Mouse (Mus musculus): ENCODE data around the gene Hivep2. TPM values are rescaled to one million over a fixed set of nuclear protein-coding genes. Genes with fewer than 3 reads are reported as not detected.
A peak's percentile ranks its signal among the peaks of the same experiment; 100 is the strongest.

Hivep2 gene
- total RNA-seq, 2 experiments from 2014 or later: 181 to 200 TPM

DNA sequence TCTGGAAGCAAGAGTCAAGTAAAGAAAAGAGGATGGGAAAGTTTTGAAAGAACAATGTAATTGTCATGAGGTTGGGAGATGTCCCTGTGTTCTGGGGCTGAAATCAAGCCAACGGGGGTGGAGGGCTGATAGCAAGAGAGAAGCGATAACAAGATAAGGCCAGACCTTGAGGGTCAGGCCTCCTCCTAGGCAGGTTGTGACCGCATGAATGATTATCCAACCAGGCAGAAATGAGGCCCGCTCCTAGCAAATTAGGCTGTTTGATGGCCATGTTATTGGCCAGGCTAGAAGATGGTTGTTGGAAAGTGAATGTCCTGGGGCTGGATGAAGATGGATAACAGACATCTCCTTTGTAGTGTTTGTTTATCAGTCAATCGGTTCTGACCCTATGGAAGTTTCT, 5.4 kb downstream of the Hivep2 start:
- no peak for DNase-seq (ENCODE audit: low spot score in 2 of 2)

DNA sequence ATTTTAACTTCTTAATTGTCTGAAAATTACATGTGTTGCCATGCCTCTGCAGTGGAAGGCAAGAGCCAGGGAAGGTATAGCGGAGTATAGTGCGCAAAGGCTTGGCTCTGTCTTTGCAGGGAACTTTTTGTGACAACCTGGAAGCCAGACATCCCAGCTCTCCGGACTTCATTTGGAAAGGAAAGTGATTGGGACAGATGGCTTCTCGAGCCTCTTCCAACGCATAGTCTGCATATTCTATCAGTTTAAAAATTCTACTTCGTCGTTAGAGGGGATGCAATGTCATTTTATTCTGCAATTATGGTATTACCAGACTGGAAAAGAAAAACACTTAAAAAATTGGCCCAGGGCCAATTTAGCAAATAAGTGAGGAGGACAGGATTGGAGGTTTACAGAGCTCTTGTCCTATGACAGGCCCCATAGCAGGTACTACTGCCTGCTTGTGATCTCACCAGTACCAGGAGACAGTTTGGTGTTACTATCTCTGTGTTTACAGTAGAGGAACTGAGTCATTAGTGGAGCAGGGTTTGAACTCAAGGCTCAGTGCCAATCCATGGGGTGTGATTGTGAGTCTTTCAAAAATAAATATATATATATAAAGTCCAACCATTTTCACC, 7.8 kb downstream of the Hivep2 start:
- DNase-seq (ENCODE audit: low spot score in 2 of 2): peak; percentile 39 to 74

DNA sequence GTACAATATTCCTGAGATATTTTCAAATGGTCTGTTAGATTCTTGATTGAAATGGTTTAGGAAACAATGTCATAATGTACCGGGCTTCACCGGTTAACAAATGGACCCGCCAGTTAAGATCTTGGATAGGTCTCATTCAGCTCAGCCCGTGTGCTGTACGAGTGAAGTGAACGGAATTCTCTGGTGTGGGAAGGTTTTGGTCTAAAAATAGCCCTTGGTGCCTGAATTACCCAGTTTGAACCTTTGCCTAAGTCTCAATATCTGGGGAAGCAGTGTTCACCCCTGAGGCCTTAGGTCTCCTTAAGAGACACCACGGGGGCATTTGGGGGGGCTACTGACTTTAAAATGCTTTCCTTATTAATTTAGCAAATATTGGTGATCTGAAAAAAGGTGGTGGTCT, 8.6 kb downstream of the Hivep2 start:
- no peak for DNase-seq (ENCODE audit: low spot score in 2 of 2)

DNA sequence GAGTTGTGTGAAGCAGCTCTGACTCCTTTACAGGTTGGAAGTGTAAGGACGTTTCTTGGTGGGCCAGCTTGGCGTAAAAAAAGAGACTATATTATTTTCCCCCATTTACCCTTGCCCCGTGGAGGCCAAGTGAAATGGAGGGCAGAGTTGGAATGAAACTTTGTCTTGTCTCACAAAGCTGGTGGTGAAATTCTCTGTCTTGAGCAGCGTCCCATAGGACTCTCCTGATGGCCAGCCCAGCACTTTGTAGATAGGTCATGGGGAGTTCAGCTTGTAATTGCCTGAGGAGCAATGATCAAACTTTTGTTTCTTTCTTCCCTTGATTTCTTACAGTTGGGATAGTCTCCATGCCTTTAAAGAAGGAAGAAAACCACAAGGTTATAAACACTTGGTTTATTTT, 10.0 kb downstream of the Hivep2 start:
- DNase-seq (ENCODE audit: low spot score in 2 of 2): no peak

DNA sequence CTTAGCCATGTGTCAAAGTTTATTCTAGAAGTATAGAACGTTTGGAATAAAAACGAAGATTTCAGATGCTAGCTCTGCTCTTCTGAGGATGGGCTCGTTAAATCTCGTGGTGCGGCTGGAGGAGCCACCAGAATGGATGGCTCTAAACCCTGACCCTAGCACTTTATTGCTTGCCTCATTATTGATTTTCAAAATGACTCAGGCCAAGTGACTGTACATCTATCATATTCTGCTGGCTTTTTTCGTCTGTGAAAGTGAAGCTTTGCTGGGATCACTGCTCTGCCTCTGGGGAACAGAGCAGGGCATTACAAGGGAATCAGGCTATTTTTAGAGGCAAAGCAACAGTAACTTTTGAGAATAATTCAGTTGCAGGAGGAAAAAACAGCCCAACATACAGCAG, 10.4 kb downstream of the Hivep2 start:
- no peak for DNase-seq (ENCODE audit: low spot score in 2 of 2)

DNA sequence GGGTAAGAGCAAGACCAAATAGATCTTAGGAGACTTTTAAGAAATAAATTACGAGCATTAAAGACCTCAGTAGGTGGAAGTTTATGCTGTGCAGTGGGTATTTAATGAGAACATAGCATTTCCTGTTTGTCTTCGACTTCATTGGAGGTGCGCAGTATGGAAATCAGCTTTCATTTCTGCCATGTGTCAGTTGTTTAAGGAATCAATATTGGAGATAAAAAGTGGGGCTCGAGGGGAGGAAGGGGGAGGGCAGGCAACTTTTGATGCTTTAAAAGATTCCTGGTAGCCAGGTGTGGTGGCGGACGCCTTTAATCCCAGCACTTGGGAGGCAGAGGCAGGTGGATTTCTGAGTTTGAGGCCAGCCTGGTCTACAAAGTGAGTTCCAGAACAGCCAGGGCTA, 16.4 kb downstream of the Hivep2 start:
- DNase-seq (ENCODE audit: low spot score in 2 of 2): no peak

DNA sequence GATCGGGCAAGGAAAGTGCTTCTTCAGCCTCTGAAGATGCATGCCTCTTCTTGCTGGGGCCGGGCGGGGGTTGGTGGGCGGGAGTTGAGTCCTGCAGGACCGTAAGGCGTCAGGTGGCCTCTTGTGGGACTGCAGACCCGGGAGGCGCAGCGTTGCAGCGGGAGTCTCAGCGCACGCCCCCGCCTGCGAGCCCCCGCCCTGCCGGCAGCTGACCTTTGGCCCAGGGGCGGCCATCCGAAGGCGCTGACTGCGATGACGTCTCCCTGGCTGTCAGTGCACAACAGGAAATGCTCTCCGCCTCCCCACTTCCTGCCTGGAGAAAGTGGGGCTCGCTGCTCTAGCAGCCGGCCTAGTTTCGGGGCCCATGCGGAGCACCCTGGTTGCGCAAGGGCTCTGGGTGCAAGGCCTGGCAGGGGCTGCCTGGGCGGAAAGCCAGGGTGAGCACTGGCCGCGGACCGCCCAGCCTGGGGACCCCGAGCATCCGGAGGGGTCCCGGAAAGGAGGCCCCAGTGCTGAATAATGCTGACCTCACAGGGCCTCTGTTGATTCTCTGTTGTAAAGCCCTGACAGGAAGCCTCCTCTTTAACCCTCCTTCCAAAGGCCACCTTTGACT, 17.0 kb downstream of the Hivep2 start:
- DNase-seq (ENCODE audit: low spot score in 2 of 2): peak; percentile 64 to 67

DNA sequence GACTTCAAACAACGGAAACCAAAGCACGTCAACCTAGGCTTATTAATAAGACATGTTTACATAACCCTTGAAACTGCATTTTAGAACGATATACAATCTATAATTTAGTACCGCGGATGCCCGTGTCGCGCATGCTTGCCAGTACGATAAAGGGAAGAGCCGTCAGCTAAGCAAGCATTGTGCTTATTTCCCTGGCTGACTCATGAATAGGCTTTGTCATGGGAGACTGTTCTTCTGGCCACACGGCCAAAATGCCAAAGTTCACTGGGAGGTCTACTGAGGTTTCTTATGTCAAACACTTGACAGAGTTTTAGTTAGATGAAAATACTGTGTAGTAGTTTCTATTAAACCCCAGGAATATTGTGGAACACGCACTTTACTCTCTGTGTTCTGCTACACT, 17.8 kb downstream of the Hivep2 start:
- no peak for DNase-seq (ENCODE audit: low spot score in 2 of 2)

DNA sequence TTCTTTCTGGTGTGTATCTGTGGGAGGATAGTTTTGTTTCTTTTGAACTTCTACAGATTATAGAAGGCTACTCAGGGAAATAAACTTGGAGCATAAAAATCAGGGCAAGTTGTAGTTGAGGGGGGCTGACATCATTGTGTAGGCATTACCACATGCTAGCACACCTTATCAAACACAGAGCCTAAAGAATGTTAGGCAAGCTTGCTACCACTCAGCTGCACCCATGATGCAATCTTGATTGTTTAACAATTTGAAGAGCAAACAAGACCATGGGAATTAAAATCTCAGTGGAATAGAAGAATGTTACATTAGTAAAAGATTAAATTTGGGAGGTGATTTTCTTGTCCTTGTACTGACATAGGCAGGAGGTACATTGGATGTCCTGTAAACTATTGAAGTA, 18.4 kb downstream of the Hivep2 start:
- DNase-seq (ENCODE audit: low spot score in 2 of 2): no peak

DNA sequence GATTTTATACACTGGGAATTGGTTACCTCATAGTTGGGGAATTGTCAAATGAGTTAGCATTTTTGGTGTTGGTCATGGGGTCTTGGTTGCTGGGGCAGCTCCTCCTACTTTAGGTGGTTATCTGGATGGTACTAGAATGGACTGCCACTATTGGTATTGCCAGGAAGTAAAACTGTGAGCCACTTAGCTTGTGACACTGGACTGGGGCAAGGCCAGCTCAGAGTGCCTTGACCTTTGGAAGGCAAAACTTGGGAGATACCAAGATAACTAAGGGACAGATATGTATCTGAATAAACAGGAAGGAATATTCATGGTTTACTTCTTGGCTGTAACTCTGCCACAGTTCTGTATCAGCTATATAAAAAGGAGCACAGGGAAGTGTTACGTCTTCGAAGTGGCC, 20.7 kb downstream of the Hivep2 start:
- DNase-seq (ENCODE audit: low spot score in 2 of 2): no peak

DNA sequence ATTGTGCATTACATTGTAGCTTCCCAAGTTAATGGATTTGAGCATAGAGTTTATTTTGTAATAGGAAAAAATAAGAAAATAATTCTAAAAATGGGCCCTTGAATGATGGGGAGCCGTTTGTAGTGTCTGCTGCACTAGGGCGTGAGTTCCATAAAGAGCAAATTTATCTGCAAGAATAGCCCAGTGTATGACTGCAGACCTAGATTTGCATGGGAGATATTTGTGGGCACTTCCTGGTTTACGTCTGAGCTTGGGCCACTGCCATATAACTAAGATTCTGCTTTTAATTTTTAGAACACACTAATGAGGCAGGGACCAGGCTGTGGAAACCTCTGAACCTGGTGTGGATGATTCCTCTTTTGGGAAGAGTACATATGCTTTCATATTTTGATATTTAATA, 21.5 kb downstream of the Hivep2 start:
- DNase-seq (ENCODE audit: low spot score in 2 of 2): no peak

DNA sequence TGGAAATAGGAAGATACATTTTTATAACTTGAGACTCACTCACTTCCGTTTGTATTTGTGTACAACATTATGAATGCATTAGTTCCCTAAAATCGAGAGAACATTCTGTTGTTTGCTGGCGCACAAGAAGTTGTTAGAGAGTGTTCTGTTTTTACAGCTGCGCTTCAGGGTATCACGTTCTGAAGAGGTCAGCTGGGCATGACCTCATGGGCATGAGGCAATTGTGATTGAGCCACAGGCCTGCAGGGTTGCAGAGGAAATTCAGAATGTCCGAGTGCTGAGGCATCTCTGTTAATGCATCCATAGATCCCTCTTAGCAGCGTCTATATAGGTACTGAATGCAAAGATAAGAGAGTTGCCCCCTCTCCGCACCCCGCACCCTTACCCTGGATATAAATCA, 22.4 kb downstream of the Hivep2 start:
- DNase-seq (ENCODE audit: low spot score in 2 of 2): no peak

DNA sequence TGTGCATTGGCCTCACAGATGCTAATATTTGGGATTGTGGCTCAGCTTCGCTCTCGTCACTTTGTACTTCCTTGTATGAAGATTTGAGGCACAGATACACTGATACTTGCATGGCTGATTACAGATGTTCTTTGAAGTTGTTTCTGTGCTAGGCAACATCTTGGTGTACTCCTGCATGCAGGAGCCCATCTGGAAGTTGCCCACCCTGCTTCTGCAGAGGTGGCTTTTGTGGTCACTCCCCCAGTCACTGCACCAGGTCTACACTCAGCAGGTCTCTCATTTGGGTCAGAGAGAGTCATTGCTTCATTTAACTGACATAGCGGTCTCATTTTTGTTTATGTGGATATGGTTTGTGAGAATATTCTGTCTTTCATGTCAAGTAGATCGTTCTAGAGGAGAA, 22.9 kb downstream of the Hivep2 start:
- no peak for DNase-seq (ENCODE audit: low spot score in 2 of 2)

DNA sequence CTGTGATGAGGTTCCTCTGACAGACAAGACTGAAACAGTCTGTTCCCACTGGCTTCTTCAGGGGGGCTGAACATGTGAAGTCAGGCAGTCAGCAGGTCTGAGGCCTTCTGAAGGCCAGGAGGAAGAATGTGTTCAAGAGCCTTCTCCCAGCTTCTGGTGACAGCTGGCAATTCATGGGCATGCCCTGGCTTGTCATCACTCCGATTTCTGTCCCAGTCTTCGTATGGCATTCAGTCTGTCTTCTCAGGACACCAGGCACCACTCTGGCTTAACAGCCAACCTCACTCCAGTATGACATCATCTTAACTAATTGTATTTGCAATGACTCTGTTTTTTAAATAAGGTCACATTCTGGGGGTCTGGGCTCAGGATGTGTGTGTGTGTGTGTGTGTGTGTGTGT, 25.0 kb downstream of the Hivep2 start:
- DNase-seq (ENCODE audit: low spot score in 2 of 2): no peak

DNA sequence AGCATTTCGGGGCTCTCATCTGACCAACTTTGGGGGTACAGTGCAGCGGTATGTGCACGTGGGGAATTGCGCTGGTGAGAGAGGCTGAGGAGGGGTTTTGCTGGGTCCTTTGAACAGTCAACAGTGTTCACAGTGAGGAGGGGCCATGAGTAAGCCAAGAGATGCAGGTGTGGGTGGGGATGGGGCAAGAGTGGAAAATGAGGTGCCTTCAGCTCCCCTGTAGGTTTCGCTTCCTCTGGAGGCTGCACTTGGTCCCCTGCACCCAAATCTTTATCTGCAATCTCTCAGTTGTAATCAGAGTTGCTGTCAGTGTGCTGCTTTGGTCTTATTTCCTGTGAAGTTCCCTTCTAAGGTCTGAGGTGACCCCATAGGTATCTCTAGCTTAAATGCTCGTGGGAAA, 27.5 kb downstream of the Hivep2 start:
- DNase-seq (ENCODE audit: low spot score in 2 of 2): no peak

DNA sequence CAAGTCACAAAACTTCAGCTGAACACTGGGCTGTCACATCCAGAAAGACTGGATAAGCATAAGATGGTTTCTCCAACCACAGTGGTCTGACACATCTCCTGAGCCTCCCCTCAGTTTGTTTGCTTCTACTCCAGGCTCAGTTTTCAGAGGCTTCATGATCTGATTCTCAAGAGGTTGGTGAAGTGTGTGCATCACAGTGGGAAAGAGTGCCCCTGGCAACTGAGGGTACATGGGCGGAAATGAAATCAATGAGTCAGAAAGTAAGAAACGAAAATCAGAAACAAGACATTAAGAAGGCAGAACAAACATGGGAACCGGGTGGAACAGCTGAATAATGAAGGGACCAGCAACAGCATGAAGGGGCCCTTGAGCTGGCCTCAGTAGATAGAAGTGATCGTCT, 31.5 kb downstream of the Hivep2 start:
- DNase-seq (ENCODE audit: low spot score in 2 of 2): no peak

DNA sequence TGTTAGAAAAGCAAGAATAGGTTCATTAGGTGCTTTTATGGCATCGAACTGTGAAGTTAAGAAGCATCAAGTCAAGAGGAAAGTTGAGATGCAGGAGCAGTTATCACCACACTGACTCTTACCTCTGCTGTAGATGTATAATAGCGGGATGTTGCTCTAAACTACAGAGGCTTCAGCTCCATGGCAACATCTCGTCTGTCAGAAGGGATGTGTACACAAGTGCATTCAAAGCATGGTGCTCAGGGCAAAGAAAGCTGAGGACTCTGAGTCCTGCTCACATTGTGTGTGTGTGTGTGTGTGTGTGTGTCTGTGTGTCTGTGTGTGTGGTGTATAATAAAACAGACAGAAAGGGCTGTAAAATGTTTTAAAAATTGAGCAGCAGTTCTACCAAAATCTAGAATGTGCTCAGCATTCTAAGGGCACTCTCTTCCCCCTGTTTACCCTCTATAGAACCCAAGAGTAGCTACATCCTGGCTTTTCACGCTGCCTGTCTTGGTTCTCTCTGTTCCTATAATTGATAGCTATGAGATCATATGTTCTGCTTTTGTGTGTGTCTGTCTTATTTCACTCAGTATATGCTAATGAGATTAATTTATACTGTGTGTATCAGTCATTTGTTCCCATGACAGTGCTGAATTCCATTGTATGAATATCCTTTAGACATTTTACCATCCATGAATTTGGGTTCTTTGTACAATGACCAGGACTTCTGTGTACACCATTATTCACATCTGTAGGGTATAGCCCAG, 39.1 kb downstream of the Hivep2 start:
- no peak for DNase-seq (ENCODE audit: low spot score in 2 of 2)

DNA sequence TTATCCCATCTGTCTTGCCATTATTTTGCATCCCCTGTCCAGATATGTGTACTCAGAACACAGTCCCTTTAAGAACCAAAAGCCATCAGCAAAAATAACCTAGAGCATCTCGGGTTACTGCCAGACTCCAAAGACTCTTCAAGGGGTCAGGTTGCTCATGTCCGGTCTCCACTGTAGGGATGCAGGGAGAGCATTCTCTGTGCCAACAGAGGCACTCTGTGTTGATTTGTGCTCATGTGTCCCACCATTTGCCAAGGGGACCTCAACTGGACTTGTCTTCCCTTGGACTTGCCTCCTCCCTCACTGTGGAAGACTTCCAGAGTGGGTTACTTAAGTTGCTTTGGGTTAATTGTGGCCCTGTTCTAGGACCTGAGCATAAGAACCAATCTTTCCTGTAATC, 43.8 kb downstream of the Hivep2 start:
- DNase-seq (ENCODE audit: low spot score in 2 of 2): no peak

DNA sequence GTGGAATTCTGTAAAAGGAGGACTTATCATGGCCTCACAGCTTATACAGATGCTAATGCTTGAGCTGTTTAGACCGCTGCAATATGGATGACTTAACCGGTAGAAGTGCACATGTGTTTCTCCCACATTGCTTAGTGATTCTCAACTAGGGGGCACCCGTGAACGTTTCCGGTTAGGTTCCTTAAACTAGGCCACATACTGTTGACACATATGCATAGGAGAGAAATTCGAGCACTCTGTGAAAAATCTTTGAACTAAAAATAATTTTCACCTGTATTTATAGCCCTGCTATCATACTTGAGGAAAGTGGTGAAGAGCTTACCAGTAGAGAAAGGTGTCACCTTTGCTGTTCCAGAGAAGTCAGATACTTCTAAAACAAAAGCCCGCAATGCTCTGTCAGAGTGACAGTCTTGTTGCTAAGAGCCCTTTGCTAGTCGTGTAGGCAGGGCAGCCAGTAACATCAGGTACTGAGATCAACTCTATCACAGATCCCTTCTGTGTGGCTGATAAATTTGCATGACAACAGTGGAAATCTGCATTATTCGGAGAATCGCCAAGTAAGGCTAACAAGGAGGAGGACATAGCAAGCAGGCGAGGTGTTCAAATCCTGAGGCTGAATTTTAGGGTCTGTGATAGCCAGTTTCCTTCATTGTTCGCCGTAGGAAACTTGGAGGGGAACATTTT, 50.6 kb downstream of the Hivep2 start:
- DNase-seq (ENCODE audit: low spot score in 2 of 2): peak in 1 of 2 experiments; percentile 72

DNA sequence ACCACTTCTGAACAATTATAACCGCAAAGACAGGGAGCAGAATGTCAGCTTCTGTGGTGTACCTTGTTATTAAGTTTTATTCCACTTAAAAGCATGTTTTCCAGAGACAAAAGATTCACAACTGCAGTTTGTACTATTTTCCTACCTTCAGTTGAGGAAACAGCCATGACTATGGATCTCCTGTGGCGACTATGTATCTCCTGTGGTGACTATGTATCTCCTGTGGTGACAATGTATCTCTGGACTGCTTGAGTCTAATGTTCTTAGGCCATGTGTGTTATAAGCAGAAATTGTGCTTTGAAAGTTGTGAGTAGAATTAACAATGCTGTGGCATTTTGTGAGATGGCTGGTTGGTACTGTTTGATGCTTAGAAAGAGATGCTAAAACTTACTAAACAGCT, 51.5 kb downstream of the Hivep2 start:
- no peak for DNase-seq (ENCODE audit: low spot score in 2 of 2)

DNA sequence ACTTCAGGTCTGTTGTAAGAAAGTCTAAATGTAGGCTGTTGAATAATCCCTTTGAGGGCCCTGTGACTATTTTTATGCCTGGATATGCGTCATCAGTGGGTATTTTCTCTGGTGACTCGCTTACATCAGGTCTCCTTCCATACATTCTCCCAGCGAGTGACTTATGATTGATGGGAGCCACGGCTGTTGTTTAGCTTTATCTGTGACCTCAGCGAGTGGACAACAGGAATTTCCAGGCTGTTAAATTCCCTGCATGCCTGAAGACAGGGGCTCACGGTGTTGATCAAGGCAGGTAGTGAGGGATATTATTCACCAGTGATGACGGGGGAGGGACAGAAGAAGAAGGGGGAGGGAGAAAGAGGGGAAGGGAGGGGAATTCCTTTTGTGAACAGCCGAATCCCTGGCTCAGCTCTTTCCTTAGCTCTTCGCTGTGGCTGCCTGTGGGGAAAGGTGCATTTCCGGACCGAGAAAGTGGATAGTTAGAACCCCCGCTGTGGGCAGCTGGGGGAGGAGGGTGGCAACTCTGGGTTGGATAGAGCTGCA, 52.0 kb downstream of the Hivep2 start:
- DNase-seq (ENCODE audit: low spot score in 2 of 2): peak in 1 of 2 experiments; percentile 32

DNA sequence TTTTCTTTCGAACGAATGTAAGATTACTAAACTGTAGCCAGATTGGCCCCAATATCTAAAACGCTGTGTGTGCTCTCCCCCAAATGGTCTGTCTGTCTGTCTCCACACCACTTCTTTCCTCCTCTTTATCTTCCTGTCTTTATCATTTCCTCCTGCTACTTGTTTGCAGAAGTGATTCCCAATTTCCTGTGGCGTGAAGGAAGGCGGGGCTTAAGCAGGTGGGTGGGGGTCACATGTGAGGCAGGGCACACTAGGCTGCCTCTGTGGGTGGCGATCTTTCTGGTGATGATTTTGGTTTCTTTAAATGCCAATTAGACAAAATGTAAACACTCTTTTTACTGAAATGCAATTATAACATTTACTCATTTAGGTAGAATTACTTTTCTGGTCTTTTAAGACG, 52.8 kb downstream of the Hivep2 start:
- no peak for DNase-seq (ENCODE audit: low spot score in 2 of 2)

Measured in layer of hippocampus, adult 18-20 months (tissue).